Mouse (Mus musculus): ENCODE measurements around the gene Scarb2.

- TF ChIP-seq ZNF384 (IDR thresholded peaks at IDR 0.05; ENCODE audit: low read depth, low read length) (no peak), ZC3H11A (IDR thresholded peaks at IDR 0.05; ENCODE audit: borderline replicate concordance, low read depth, low read length) (no peak), HCFC1 (IDR thresholded peaks at IDR 0.05; ENCODE audit: borderline replicate concordance, insufficient read depth, low read length) (no peak)
These were observed 49.3 kb upstream of the Scarb2 start for GRCm38 (mm10) chr5:92555905-92556304.

Measured in ES-E14 (cell line).